Mouse (Mus musculus): ENCODE data around the gene Aldh3b3. TPM values are rescaled to one million over a fixed set of nuclear protein-coding genes. Genes with fewer than 3 reads are reported as not detected.

Aldh3b3 gene
- polyA plus RNA-seq (2015; fragmentation: Nextera tagmentation; extraction: Ambion mirVana) = not detected in 2 replicates

DNA sequence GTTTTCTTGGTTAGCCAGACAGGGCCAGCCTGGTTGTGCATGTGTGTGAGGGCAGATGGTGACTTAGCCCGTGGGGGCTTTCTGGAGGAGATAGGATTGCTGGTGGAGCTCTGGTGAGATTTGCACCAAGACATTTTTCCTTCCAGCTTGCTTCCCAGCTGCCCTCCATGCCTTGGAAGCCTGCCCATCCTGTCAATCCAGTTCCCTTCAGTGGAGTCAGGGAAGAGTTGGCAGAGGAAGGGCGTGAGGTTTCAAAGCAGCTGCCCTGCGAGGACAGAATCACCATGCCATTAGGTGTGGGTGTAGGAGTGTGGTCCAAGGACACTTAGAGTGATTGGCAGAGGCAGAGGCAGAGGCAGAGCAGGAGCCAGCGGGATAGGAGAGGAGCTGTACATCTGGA lies at the start of gene Aldh3b3:
TSS of gene Aldh3b3 (plus strand) at position 176 of the 400 bp plus-strand sequence.
- 78% methylated on average over 4 of the region's 4 CpGs for WGBS
- no peak within 1 kb of the TSS for H3K27ac ChIP-seq (ENCODE audit: low read length)

DNA sequence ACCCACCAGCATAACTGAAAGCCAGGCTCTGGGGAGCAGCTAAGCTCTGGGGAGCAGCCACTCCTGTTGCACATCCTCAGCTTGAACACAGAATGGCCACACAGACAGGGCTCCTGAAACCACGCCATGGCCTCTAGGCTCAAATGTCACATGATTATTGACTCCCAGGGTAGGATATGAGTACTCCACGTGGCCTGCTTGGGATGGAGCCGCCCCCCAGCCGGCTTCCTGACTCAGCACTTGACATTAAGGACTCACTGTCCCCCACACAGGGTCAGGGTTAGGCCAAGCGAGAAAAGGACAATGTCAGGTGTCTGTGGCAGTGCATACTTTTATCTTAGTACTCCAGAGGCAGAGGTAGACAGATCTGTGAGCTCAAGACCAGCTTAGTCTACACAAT lies 48.2 kb upstream of the Aldh3b3 start:
- Histone ChIP-seq H3K4me3 (ENCODE audit: low read depth, low read length) (no peak overlapping the region), H3K9me3 (replicated peaks; ENCODE audit: control insufficient read depth, low read length, poor library complexity, severe bottlenecking) (no peaks in the 10 kb centered on the region), H3K4me1 (ENCODE audit: control insufficient read depth, insufficient read depth, low read length) (peaks cover 24% of the 10 kb centered on the region), H3K27me3 (ENCODE audit: control insufficient read depth, insufficient read depth, low read depth, low read length) (no peaks in the 10 kb centered on the region; the same call in 1 of the 2 replicates), H3K4me2 (ENCODE audit: low read length) (no peak overlapping the region), H3K9ac (ENCODE audit: low read depth, low read length) (no peak overlapping the region), H3K36me3 (ENCODE audit: control insufficient read depth, insufficient read depth, low read length) (peaks cover 17% of the 10 kb centered on the region), H3K27ac (ENCODE audit: low read length) (no peak overlapping the region)
- ATAC-seq = no peak
- WGBS = 84% methylated on average over 5 of the region's 5 CpGs

More for the DNA sequence above, at the start of gene Aldh3b3:
- H3K36me3 ChIP-seq (ENCODE audit: control insufficient read depth, insufficient read depth, low read length) = no peaks in the 10 kb centered on the region
- H3K4me2 ChIP-seq (ENCODE audit: low read length) = no peak within 1 kb of the TSS
- H3K4me3 ChIP-seq (ENCODE audit: low read depth, low read length) = no peak within 1 kb of the TSS
- H3K9me3 ChIP-seq (replicated peaks; ENCODE audit: control insufficient read depth, low read length, poor library complexity, severe bottlenecking) = no peaks in the 10 kb centered on the region
- H3K9ac ChIP-seq (ENCODE audit: low read depth, low read length) = no peak within 1 kb of the TSS
- no peaks in the 10 kb centered on the region for H3K4me1 ChIP-seq (ENCODE audit: control insufficient read depth, insufficient read depth, low read length)
- no peaks in the 10 kb centered on the region for H3K27me3 ChIP-seq (ENCODE audit: control insufficient read depth, insufficient read depth, low read depth, low read length)
- ATAC-seq = no peak

DNA sequence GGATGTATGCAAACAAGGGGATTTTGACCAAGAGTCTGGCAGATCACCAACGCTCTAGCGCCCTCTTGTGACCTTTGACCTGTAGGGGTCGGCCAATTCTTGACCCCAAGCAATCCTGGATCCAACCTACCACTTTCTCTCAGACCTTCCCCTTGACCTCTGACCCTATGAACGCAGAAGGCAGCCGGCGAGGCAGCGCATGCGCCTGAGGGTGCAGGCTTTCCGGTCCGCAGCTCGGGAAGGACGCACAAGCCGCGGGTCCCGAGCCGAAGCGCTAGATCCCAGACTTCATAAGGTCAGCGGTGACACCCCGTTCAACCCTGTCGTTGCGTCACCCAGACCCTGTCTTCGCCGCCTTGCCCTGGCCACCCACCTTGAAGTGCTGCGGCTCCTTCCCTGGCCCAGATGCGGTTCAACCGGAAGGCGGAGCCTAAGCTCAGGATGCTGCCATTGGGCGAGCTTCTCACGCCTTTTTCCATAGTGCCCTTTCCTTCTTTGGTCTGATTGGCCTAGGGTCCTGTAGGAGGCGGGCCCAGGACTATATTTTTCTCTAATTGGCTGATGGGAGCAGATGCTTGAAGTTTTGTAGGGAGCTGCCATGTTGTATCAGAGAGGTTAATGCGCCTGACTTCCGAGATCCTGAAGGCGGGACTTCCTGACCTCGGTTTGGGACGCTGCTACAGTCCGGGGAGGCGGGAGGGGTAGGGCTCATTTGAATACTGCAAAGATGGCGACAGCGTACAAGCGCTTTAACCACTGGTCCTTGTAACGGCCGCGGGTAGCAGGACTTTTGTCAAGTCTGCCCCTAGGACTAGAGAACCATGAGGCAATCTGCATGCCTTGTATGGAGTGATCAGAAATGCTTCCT lies 45.9 kb upstream of the Aldh3b3 start, which contains the start of gene Ndufs8:
TSS of gene Ndufs8 (minus strand) at position 438 of the 868 bp plus-strand sequence.
- Histone ChIP-seq H3K4me2 (ENCODE audit: low read length) (peak within 1 kb of the TSS; percentile 71), H3K4me1 (ENCODE audit: control insufficient read depth, insufficient read depth, low read length) (peaks cover 16% of the 10 kb centered on the region), H3K4me3 (ENCODE audit: low read depth, low read length) (peak within 1 kb of the TSS; percentile 57), H3K9me3 (replicated peaks; ENCODE audit: control insufficient read depth, low read length, poor library complexity, severe bottlenecking) (no peaks in the 10 kb centered on the region), H3K36me3 (ENCODE audit: control insufficient read depth, insufficient read depth, low read length) (peaks cover 17% of the 10 kb centered on the region), H3K9ac (ENCODE audit: low read depth, low read length) (peak within 1 kb of the TSS; percentile 65), H3K27me3 (ENCODE audit: control insufficient read depth, insufficient read depth, low read depth, low read length) (no peaks in the 10 kb centered on the region), H3K27ac (ENCODE audit: low read length) (peak within 1 kb of the TSS; percentile 79)
- peak; percentile 98 for ATAC-seq
- under 1% methylated on average over 43 of the region's 43 CpGs for WGBS

DNA sequence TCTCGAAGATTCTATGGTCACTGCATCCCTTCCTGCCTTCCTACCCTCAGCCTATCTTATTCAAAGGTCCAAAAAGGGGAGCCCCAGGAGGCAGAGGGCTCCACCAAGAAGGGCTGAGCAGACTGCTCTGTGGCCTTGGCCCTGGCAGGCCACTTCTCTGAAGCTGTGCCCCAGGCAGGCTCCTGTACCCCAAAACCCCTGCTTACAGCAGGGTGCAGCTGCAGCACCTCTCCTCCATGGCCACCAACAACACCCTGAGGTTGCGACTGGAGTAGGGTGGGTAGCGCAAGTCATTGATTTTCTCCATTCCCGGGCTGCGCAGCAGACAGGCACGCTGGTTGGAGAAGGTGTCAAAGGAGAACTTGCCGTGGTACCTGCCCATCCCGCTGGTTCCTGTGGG lies 44.8 kb upstream of the Aldh3b3 start:
- Histone ChIP-seq H3K9ac (ENCODE audit: low read depth, low read length) (0 out of 2 replicates have a peak overlapping the region, but pooled peaks have one; percentile 65), H3K36me3 (ENCODE audit: control insufficient read depth, insufficient read depth, low read length) (peaks cover 13% of the 10 kb centered on the region), H3K4me3 (ENCODE audit: low read depth, low read length) (peak overlapping the region; percentile 57), H3K4me2 (ENCODE audit: low read length) (peak overlapping the region; percentile 62), H3K27ac (ENCODE audit: low read length) (no peak overlapping the region), H3K4me1 (ENCODE audit: control insufficient read depth, insufficient read depth, low read length) (peaks cover 16% of the 10 kb centered on the region), H3K27me3 (ENCODE audit: control insufficient read depth, insufficient read depth, low read depth, low read length) (no peaks in the 10 kb centered on the region), H3K9me3 (replicated peaks; ENCODE audit: control insufficient read depth, low read length, poor library complexity, severe bottlenecking) (no peaks in the 10 kb centered on the region)
- WGBS = 87% methylated on average over 8 of the region's 8 CpGs
- ATAC-seq = no peak

DNA sequence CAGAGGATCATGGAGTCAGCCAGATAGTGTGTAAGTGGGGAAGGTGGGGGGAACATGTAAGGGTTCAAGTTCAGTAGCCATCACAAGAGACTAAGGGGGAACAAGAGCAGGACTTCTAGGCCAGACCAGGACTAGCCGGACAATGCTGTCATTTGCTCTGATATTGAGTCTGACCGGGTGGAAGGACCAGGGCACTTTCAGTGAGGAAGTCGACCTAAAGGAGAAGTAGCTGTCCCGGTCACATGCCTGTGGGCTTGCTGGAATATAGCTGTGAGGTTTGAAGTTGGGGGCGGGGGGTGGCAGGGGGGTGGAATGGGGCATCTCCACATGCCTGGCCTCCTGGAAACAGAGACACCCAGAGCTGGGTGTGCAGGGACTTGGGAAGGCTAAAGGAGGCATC lies 43.9 kb upstream of the Aldh3b3 start:
- no peak overlapping the region for H3K9ac ChIP-seq (ENCODE audit: low read depth, low read length)
- WGBS = 80% methylated on average over 5 of the region's 5 CpGs
- no peak overlapping the region for H3K4me2 ChIP-seq (ENCODE audit: low read length)
- peaks cover 7% of the 10 kb centered on the region for H3K36me3 ChIP-seq (ENCODE audit: control insufficient read depth, insufficient read depth, low read length)
- no peak for ATAC-seq
- H3K27me3 ChIP-seq (ENCODE audit: control insufficient read depth, insufficient read depth, low read depth, low read length) = no peaks in the 10 kb centered on the region
- H3K27ac ChIP-seq (ENCODE audit: low read length) = no peak overlapping the region
- H3K9me3 ChIP-seq (replicated peaks; ENCODE audit: control insufficient read depth, low read length, poor library complexity, severe bottlenecking) = no peaks in the 10 kb centered on the region
- H3K4me3 ChIP-seq (ENCODE audit: low read depth, low read length) = no peak overlapping the region
- H3K4me1 ChIP-seq (ENCODE audit: control insufficient read depth, insufficient read depth, low read length) = peaks cover 16% of the 10 kb centered on the region

DNA sequence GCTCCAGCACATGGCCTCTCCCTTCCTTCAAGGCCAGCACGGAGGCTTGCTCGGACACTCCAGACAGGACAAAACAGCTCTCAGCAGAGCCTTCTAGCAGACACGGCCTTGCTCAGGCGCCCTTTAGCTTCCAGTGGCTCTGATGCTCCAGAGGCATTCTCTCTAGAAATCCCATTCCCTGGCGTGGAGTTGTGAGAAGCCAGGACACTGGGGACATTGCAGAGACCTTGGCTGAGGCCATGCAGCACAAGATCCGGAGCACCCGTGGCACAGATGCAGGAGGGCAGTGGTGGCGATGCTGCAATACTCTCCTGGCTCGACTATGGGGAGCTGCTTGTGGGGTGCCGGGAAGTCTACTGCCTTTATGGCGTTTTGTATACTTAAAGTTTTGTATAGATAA lies 41.7 kb upstream of the Aldh3b3 start:
- no peak overlapping the region for H3K9ac ChIP-seq (ENCODE audit: low read depth, low read length)
- peaks cover 11% of the 10 kb centered on the region for H3K4me1 ChIP-seq (ENCODE audit: control insufficient read depth, insufficient read depth, low read length)
- H3K27me3 ChIP-seq (ENCODE audit: control insufficient read depth, insufficient read depth, low read depth, low read length) = no peaks in the 10 kb centered on the region
- no peak overlapping the region for H3K4me2 ChIP-seq (ENCODE audit: low read length)
- no peaks in the 10 kb centered on the region for H3K36me3 ChIP-seq (ENCODE audit: control insufficient read depth, insufficient read depth, low read length)
- WGBS = 77% methylated on average over 11 of the region's 11 CpGs
- no peak for ATAC-seq
- no peak overlapping the region for H3K4me3 ChIP-seq (ENCODE audit: low read depth, low read length)
- no peaks in the 10 kb centered on the region for H3K9me3 ChIP-seq (replicated peaks; ENCODE audit: control insufficient read depth, low read length, poor library complexity, severe bottlenecking)
- H3K27ac ChIP-seq (ENCODE audit: low read length) = no peak overlapping the region

DNA sequence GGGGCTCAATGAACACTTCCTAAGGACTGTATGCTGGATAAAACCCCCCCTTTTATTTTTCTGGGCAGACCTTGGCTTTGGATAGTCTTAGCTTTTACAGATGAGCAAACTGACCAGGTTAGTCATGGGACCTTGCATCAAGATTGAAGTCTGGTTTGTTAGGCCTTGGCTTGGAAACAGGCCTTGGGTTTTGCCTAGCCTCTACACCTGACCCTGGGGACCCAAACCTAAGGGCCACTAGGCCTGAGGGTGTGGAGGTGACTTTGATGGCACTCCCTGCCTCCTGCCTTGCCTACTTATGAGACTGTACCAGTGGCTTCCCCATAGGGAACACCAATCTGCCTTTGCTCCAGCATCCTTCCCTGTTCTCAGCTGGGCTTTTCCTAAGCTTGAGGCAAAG lies 38.5 kb upstream of the Aldh3b3 start:
- no peaks in the 10 kb centered on the region for H3K36me3 ChIP-seq (ENCODE audit: control insufficient read depth, insufficient read depth, low read length)
- H3K4me3 ChIP-seq (ENCODE audit: low read depth, low read length) = no peak overlapping the region
- no peaks in the 10 kb centered on the region for H3K4me1 ChIP-seq (ENCODE audit: control insufficient read depth, insufficient read depth, low read length)
- no peaks in the 10 kb centered on the region for H3K27me3 ChIP-seq (ENCODE audit: control insufficient read depth, insufficient read depth, low read depth, low read length)
- H3K4me2 ChIP-seq (ENCODE audit: low read length) = no peak overlapping the region
- no peak overlapping the region for H3K9ac ChIP-seq (ENCODE audit: low read depth, low read length)
- no peak for ATAC-seq
- H3K9me3 ChIP-seq (replicated peaks; ENCODE audit: control insufficient read depth, low read length, poor library complexity, severe bottlenecking) = no peaks in the 10 kb centered on the region
- no peak overlapping the region for H3K27ac ChIP-seq (ENCODE audit: low read length)

DNA sequence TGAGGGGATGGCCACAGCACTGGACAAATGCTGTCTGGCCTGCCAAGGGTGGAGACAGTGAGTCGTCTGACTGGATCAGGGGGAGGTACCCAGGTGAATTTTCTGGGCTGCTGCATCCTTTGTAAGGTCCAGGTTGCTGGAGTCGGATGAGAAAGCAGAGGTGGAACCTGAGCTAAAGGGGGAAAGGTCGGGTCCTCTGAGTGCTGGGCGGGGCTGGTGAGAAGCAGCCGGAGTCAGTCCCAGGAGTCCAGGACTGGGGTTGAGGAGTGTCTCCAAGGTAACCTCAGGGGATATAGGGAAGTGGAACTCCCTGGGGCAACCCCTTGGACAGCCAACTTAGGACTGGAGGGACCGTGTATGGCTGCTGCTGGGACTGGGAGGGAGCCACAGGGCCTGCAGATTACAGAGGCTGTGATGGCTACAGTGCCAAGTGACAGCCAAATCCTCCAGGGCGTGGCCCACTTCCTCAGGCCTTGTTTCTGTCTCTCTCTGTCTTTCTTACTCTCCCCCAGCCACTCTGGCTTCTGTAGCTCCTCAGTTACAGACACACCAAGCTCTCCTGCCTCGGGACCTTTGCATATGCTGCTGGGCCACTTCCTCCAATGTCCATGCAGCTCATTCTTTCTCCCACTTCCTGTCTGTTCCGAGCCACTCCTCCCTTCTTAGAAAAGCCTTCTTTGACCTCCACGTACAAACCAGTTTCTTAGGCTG lies 35.6 kb upstream of the Aldh3b3 start:
- WGBS = 58% methylated on average over 10 of the region's 10 CpGs
- Histone ChIP-seq H3K4me2 (ENCODE audit: low read length) (no peak overlapping the region), H3K9ac (ENCODE audit: low read depth, low read length) (no peak overlapping the region), H3K27me3 (ENCODE audit: control insufficient read depth, insufficient read depth, low read depth, low read length) (no peaks in the 10 kb centered on the region), H3K4me3 (ENCODE audit: low read depth, low read length) (no peak overlapping the region), H3K36me3 (ENCODE audit: control insufficient read depth, insufficient read depth, low read length) (no peaks in the 10 kb centered on the region), H3K27ac (ENCODE audit: low read length) (no peak overlapping the region), H3K9me3 (replicated peaks; ENCODE audit: control insufficient read depth, low read length, poor library complexity, severe bottlenecking) (no peaks in the 10 kb centered on the region), H3K4me1 (ENCODE audit: control insufficient read depth, insufficient read depth, low read length) (no peaks in the 10 kb centered on the region)
- ATAC-seq = no peak

DNA sequence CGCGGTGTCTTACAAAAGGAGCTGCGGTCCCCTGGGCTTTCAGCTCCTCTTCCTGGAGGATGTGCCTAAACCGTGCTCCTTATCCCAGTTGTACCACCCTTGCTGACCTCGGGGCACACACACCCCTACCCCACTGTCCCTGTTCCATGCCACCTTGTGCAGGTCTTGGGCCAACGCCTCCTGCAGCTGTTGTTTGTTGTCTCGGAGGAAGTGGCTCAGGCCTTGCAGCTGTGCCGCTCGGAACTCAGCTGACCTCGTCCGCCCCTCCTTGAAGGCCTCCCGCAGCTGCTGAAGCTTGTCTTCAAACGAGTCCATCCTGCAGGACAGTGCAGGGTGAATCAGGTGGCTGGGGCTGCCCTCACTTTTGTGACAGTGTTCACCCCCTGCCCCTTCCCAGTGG lies 34.9 kb upstream of the Aldh3b3 start:
- Histone ChIP-seq H3K4me1 (ENCODE audit: control insufficient read depth, insufficient read depth, low read length) (no peaks in the 10 kb centered on the region), H3K27me3 (ENCODE audit: control insufficient read depth, insufficient read depth, low read depth, low read length) (no peaks in the 10 kb centered on the region), H3K27ac (ENCODE audit: low read length) (no peak overlapping the region), H3K4me3 (ENCODE audit: low read depth, low read length) (no peak overlapping the region), H3K36me3 (ENCODE audit: control insufficient read depth, insufficient read depth, low read length) (no peaks in the 10 kb centered on the region), H3K4me2 (ENCODE audit: low read length) (no peak overlapping the region), H3K9me3 (replicated peaks; ENCODE audit: control insufficient read depth, low read length, poor library complexity, severe bottlenecking) (no peaks in the 10 kb centered on the region), H3K9ac (ENCODE audit: low read depth, low read length) (no peak overlapping the region)
- ATAC-seq = no peak
- 55% methylated on average over 13 of the region's 13 CpGs for WGBS
